Mouse (Mus musculus): ENCODE measurements around the gene Foxo3. TPM values are rescaled to one million over a fixed set of nuclear protein-coding genes. Genes with fewer than 3 reads are reported as not detected.

The Foxo3 gene
- polyA plus RNA-seq (2016; fragmentation: Nextera tagmentation; extraction: Ambion mirVana) = 4.5 and 5.8 TPM in 2 replicates

- Histone ChIP-seq H3K9me3 (replicated peaks) (no peaks in the 10 kb centered on the region), H3K27me3 (replicated peaks) (0 out of 2 replicates have a peak, but pooled peaks cover 5% of the 10 kb centered on the region), H3K4me1 (replicated peaks) (peaks cover 33% of the 10 kb centered on the region), H3K36me3 (0 out of 2 replicates have a peak, but pooled peaks cover 5% of the 10 kb centered on the region), H3K4me2 (peak within 1 kb of the TSS; percentile 93), H3K27ac (ENCODE audit: poor library complexity, severe bottlenecking) (peak within 1 kb of the TSS; percentile 98), H3K9ac (peak within 1 kb of the TSS; percentile 93), H3K4me3 (peak within 1 kb of the TSS; percentile 93)
- WGBS = under 1% methylated on average over 85 of the region's 88 CpGs
- peak; percentile 83 for ATAC-seq (ENCODE audit: insufficient number of reproducible peaks, low FRiP score)
Observed at GRCm38 (mm10) chr10:42276507-42277345, at the start of gene Foxo3. Foxo3 (minus strand) TSS chr10:42276755.

- H3K4me3 ChIP-seq = no peak overlapping the region
- no peaks in the 10 kb centered on the region for H3K9me3 ChIP-seq (replicated peaks)
- no peak overlapping the region for H3K27ac ChIP-seq (ENCODE audit: poor library complexity, severe bottlenecking)
- H3K4me1 ChIP-seq (replicated peaks) = no peaks in the 10 kb centered on the region
- no peak for ATAC-seq (ENCODE audit: insufficient number of reproducible peaks, low FRiP score)
- H3K27me3 ChIP-seq (replicated peaks) = no peaks in the 10 kb centered on the region
- H3K36me3 ChIP-seq = 0 out of 2 replicates have a peak, but pooled peaks cover 2% of the 10 kb centered on the region
- no peak overlapping the region for H3K4me2 ChIP-seq
- H3K9ac ChIP-seq = no peak overlapping the region
- 86% methylated on average over 10 of the region's 10 CpGs for WGBS
Observed at GRCm38 (mm10) chr10:42325305-42325704, 48.8 kb upstream of the Foxo3 start.

- Histone ChIP-seq H3K9ac (no peak overlapping the region), H3K27ac (ENCODE audit: poor library complexity, severe bottlenecking) (no peak overlapping the region), H3K4me3 (no peak overlapping the region), H3K9me3 (replicated peaks) (no peaks in the 10 kb centered on the region), H3K36me3 (0 out of 2 replicates have a peak, but pooled peaks cover 2% of the 10 kb centered on the region), H3K4me1 (replicated peaks) (no peaks in the 10 kb centered on the region), H3K4me2 (no peak overlapping the region), H3K27me3 (replicated peaks) (no peaks in the 10 kb centered on the region)
- ATAC-seq (ENCODE audit: insufficient number of reproducible peaks, low FRiP score) = no peak
Observed at GRCm38 (mm10) chr10:42323978-42324377, 47.4 kb upstream of the Foxo3 start.

- Histone ChIP-seq H3K36me3 (peaks cover 19% of the 10 kb centered on the region), H3K9me3 (replicated peaks) (no peaks in the 10 kb centered on the region), H3K4me2 (peak overlapping the region; percentile 9), H3K9ac (no peak overlapping the region), H3K27ac (ENCODE audit: poor library complexity, severe bottlenecking) (no peak overlapping the region), H3K4me1 (replicated peaks) (no peaks in the 10 kb centered on the region), H3K4me3 (no peak overlapping the region), H3K27me3 (replicated peaks) (no peaks in the 10 kb centered on the region)
- WGBS = 57% methylated on average over 22 of the region's 22 CpGs
- ATAC-seq (ENCODE audit: insufficient number of reproducible peaks, low FRiP score) = no peak
Observed at GRCm38 (mm10) chr10:42313222-42313786, 36.7 kb upstream of the Foxo3 start.

GRCm38 (mm10) chr10:42312557-42312956 is 36.0 kb upstream of the Foxo3 start:
- Histone ChIP-seq H3K4me1 (replicated peaks) (no peaks in the 10 kb centered on the region), H3K4me3 (no peak overlapping the region), H3K9ac (no peak overlapping the region), H3K27ac (ENCODE audit: poor library complexity, severe bottlenecking) (no peak overlapping the region), H3K9me3 (replicated peaks) (no peaks in the 10 kb centered on the region), H3K36me3 (peaks cover 15% of the 10 kb centered on the region), H3K4me2 (no peak overlapping the region), H3K27me3 (replicated peaks) (peaks cover under 1% of the 10 kb centered on the region; the same call in 1 of the 2 replicates)
- 47% methylated on average over 1 of the region's 1 CpGs for WGBS
- ATAC-seq (ENCODE audit: insufficient number of reproducible peaks, low FRiP score) = no peak

GRCm38 (mm10) chr10:42308687-42308987 is 32.1 kb upstream of the Foxo3 start:
- H3K9ac ChIP-seq = peak overlapping the region; percentile 9; the same call in 1 of the 2 replicates
- H3K4me1 ChIP-seq (replicated peaks) = no peaks in the 10 kb centered on the region
- 26% methylated on average over 8 of the region's 8 CpGs for WGBS
- ATAC-seq (ENCODE audit: insufficient number of reproducible peaks, low FRiP score) = no peak
- H3K9me3 ChIP-seq (replicated peaks) = no peaks in the 10 kb centered on the region
- H3K27ac ChIP-seq (ENCODE audit: poor library complexity, severe bottlenecking) = no peak overlapping the region
- peaks cover 7% of the 10 kb centered on the region; the same call in 1 of the 2 replicates for H3K27me3 ChIP-seq (replicated peaks)
- peak overlapping the region; percentile 37 for H3K4me3 ChIP-seq
- H3K4me2 ChIP-seq = peak overlapping the region; percentile 63
- H3K36me3 ChIP-seq = peaks cover 6% of the 10 kb centered on the region; the same call in 1 of the 2 replicates

GRCm38 (mm10) chr10:42307980-42308686 is 31.6 kb upstream of the Foxo3 start:
- ATAC-seq (ENCODE audit: insufficient number of reproducible peaks, low FRiP score) = 0 out of 2 replicates have a peak, but pooled peaks have one; percentile 30
- Histone ChIP-seq H3K4me2 (peak overlapping the region; percentile 63), H3K9me3 (replicated peaks) (no peaks in the 10 kb centered on the region), H3K4me3 (peak overlapping the region; percentile 37), H3K27me3 (replicated peaks) (peaks cover 7% of the 10 kb centered on the region; the same call in 1 of the 2 replicates), H3K27ac (ENCODE audit: poor library complexity, severe bottlenecking) (no peak overlapping the region), H3K4me1 (replicated peaks) (no peaks in the 10 kb centered on the region), H3K36me3 (peaks cover 6% of the 10 kb centered on the region; the same call in 1 of the 2 replicates), H3K9ac (peak overlapping the region; percentile 9; the same call in 1 of the 2 replicates)
- 10% methylated on average over 20 of the region's 20 CpGs for WGBS

- ATAC-seq (ENCODE audit: insufficient number of reproducible peaks, low FRiP score) = no peak
- H3K9ac ChIP-seq = no peak overlapping the region
- WGBS = 83% methylated on average over 8 of the region's 8 CpGs
Observed at GRCm38 (mm10) chr10:42306422-42306821, 29.9 kb upstream of the Foxo3 start.

GRCm38 (mm10) chr10:42300805-42301204 is 24.2 kb upstream of the Foxo3 start:
- Histone ChIP-seq H3K27ac (ENCODE audit: poor library complexity, severe bottlenecking) (no peak overlapping the region), H3K36me3 (no peaks in the 10 kb centered on the region), H3K9me3 (replicated peaks) (0 out of 2 replicates have a peak, but pooled peaks cover 3% of the 10 kb centered on the region), H3K9ac (no peak overlapping the region), H3K4me2 (no peak overlapping the region), H3K4me3 (no peak overlapping the region), H3K4me1 (replicated peaks) (no peaks in the 10 kb centered on the region), H3K27me3 (replicated peaks) (no peaks in the 10 kb centered on the region)
- WGBS = 59% methylated on average over 4 of the region's 4 CpGs
- no peak for ATAC-seq (ENCODE audit: insufficient number of reproducible peaks, low FRiP score)

More at GRCm38 (mm10) chr10:42306422-42306821, 29.9 kb upstream of the Foxo3 start:
- Histone ChIP-seq H3K4me1 (replicated peaks) (no peaks in the 10 kb centered on the region), H3K9me3 (replicated peaks) (no peaks in the 10 kb centered on the region), H3K4me3 (no peak overlapping the region), H3K27ac (ENCODE audit: poor library complexity, severe bottlenecking) (no peak overlapping the region), H3K36me3 (no peaks in the 10 kb centered on the region), H3K4me2 (no peak overlapping the region), H3K27me3 (replicated peaks) (peaks cover 7% of the 10 kb centered on the region; the same call in 1 of the 2 replicates)

GRCm38 (mm10) chr10:42299967-42300366 is 23.4 kb upstream of the Foxo3 start:
- H3K4me3 ChIP-seq = no peak overlapping the region
- 64% methylated on average over 7 of the region's 7 CpGs for WGBS
- H3K36me3 ChIP-seq = no peaks in the 10 kb centered on the region
- no peaks in the 10 kb centered on the region for H3K27me3 ChIP-seq (replicated peaks)
- H3K4me1 ChIP-seq (replicated peaks) = no peaks in the 10 kb centered on the region
- no peak overlapping the region for H3K4me2 ChIP-seq
- no peak for ATAC-seq (ENCODE audit: insufficient number of reproducible peaks, low FRiP score)
- no peak overlapping the region for H3K9ac ChIP-seq
- no peak overlapping the region for H3K27ac ChIP-seq (ENCODE audit: poor library complexity, severe bottlenecking)
- H3K9me3 ChIP-seq (replicated peaks) = 0 out of 2 replicates have a peak, but pooled peaks cover 3% of the 10 kb centered on the region

- H3K9me3 ChIP-seq (replicated peaks) = 0 out of 2 replicates have a peak, but pooled peaks cover 3% of the 10 kb centered on the region
- H3K9ac ChIP-seq = no peak overlapping the region
- 0 out of 2 replicates have a peak, but pooled peaks cover 1% of the 10 kb centered on the region for H3K4me1 ChIP-seq (replicated peaks)
- H3K36me3 ChIP-seq = no peaks in the 10 kb centered on the region
- no peaks in the 10 kb centered on the region for H3K27me3 ChIP-seq (replicated peaks)
- no peak for ATAC-seq (ENCODE audit: insufficient number of reproducible peaks, low FRiP score)
- no peak overlapping the region for H3K4me2 ChIP-seq
- 78% methylated on average over 6 of the region's 6 CpGs for WGBS
- no peak overlapping the region for H3K27ac ChIP-seq (ENCODE audit: poor library complexity, severe bottlenecking)
- no peak overlapping the region for H3K4me3 ChIP-seq
Observed at GRCm38 (mm10) chr10:42299426-42299825, 22.9 kb upstream of the Foxo3 start.

All from heart, embryonic 12.5 days (tissue).